Mouse (Mus musculus): ENCODE results near the gene Mef2d. TPM values are rescaled to one million over a fixed set of nuclear protein-coding genes. Genes with fewer than 3 reads are reported as not detected.

Gene Mef2d
- polyA plus RNA-seq, 1 experiment: 50.0 TPM

- no peak overlapping the region for H3K27ac ChIP-seq (replicated peaks; ENCODE audit: low read depth, low read length)
- peaks cover 1% of the 10 kb centered on the region; the same call in 1 of the 2 replicates for H3K4me1 ChIP-seq (ENCODE audit: control insufficient read depth, insufficient read depth, insufficient read length, low read length)
- H3K4me3 ChIP-seq (ENCODE audit: insufficient read depth, low read depth, low read length): no peak overlapping the region
Measured at GRCm38 (mm10) chr3:88128056-88128455, 14.1 kb upstream of the Mef2d start.

DNA sequence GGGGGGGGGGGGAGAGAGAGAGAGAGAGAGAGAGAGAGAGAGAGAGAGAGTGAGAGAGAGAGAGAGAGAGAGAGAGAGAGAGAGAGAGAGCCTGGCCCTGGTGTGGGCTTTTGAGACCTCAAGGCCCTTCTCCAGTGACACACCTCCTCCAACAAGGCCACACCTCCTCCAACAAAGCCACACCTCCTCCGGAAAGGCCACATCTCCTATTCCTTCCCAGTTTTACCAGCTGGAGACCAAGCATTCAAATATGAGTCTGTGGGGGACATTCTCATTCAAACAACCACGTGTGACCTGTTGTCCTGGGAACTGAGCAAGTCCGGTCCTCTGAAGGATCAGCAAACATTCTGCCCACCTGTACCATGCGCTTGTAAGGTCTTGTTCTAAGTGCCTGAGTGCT lies 13.2 kb upstream of the Mef2d start:
- H3K4me1 ChIP-seq (ENCODE audit: control insufficient read depth, insufficient read depth, insufficient read length, low read length): peaks cover 2% of the 10 kb centered on the region; the same call in 1 of the 2 replicates
- H3K27ac ChIP-seq (replicated peaks; ENCODE audit: low read depth, low read length): no peak overlapping the region
- no peak overlapping the region for H3K4me3 ChIP-seq (ENCODE audit: insufficient read depth, low read depth, low read length)

- Histone ChIP-seq H3K27ac (replicated peaks; ENCODE audit: low read depth, low read length) (no peak overlapping the region), H3K4me3 (ENCODE audit: insufficient read depth, low read depth, low read length) (no peak overlapping the region), H3K4me1 (ENCODE audit: control insufficient read depth, insufficient read depth, insufficient read length, low read length) (peaks cover 2% of the 10 kb centered on the region; the same call in 1 of the 2 replicates)
Measured at GRCm38 (mm10) chr3:88131071-88131470, 11.1 kb upstream of the Mef2d start.

- H3K4me3 ChIP-seq (ENCODE audit: insufficient read depth, low read depth, low read length): no peak overlapping the region
- H3K4me1 ChIP-seq (ENCODE audit: control insufficient read depth, insufficient read depth, insufficient read length, low read length): peaks cover 7% of the 10 kb centered on the region
- no peak overlapping the region for H3K27ac ChIP-seq (replicated peaks; ENCODE audit: low read depth, low read length)
Measured at GRCm38 (mm10) chr3:88132492-88132891, 9.7 kb upstream of the Mef2d start.

DNA sequence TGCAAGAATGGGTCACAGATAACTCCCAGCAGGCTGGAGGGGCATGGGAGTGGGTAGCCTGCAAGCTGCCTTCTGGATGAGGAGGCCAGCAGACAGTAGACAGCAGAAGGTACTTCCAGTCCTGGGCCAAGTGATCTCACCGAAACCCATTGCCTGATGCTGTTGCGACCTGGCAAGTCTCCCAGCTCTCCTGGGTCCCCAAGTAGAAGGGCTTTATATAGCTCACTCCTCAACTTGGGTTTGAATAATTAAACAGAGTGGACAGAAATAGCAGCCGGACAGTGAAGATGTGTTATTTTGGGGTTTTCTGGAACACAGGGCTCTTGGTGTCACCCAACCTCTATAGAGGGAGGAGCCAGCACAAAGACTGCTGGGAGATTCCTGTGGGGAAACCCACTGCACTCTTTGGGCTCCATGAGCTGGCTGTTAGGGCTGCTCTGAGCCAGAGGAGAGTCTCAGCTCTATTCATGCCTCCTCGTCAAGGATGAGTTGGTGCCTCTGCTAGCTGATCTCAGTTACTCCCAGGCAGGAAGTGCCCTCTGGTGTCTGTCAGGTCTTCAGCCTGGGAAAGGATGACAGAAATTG lies 8.9 kb upstream of the Mef2d start:
- no peak overlapping the region for H3K4me3 ChIP-seq (ENCODE audit: insufficient read depth, low read depth, low read length)
- H3K27ac ChIP-seq (replicated peaks; ENCODE audit: low read depth, low read length): no peak overlapping the region
- peaks cover 8% of the 10 kb centered on the region for H3K4me1 ChIP-seq (ENCODE audit: control insufficient read depth, insufficient read depth, insufficient read length, low read length)

DNA sequence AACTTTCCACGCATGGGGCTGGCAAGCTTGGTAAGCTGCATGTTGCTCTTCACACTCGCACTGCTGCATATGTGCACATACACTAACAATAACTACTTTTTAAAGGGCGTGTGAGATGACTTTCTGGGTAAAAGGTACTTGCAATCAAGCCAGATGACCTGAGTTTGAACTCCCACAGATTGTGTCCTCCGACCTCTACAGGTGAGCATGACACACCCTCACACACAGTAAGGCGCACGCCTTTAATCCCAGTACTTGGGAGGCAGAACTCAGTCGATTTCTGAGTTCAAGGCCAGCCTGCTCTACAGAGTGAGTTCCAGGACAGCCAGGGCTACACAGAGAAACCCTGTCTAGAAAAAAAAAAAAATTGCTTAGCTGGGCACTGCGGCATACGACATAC lies 5.8 kb upstream of the Mef2d start:
- no peak overlapping the region for H3K4me3 ChIP-seq (ENCODE audit: insufficient read depth, low read depth, low read length)
- H3K4me1 ChIP-seq (ENCODE audit: control insufficient read depth, insufficient read depth, insufficient read length, low read length): peaks cover 19% of the 10 kb centered on the region
- no peak overlapping the region for H3K27ac ChIP-seq (replicated peaks; ENCODE audit: low read depth, low read length)

- H3K27ac ChIP-seq (replicated peaks; ENCODE audit: low read depth, low read length): peak overlapping the region; percentile 78
- peaks cover 19% of the 10 kb centered on the region for H3K4me1 ChIP-seq (ENCODE audit: control insufficient read depth, insufficient read depth, insufficient read length, low read length)
- no peak overlapping the region for H3K4me3 ChIP-seq (ENCODE audit: insufficient read depth, low read depth, low read length)
Measured at GRCm38 (mm10) chr3:88136945-88137494, 5.2 kb upstream of the Mef2d start.

- Histone ChIP-seq H3K27ac (replicated peaks; ENCODE audit: low read depth, low read length) (peak overlapping the region; percentile 90), H3K4me1 (ENCODE audit: control insufficient read depth, insufficient read depth, insufficient read length, low read length) (peaks cover 19% of the 10 kb centered on the region), H3K4me3 (ENCODE audit: insufficient read depth, low read depth, low read length) (peak overlapping the region; percentile 53)
Measured at GRCm38 (mm10) chr3:88137821-88138220, 4.4 kb upstream of the Mef2d start.

GRCm38 (mm10) chr3:88138336-88139242 lies 3.6 kb upstream of the Mef2d start:
- H3K4me3 ChIP-seq (ENCODE audit: insufficient read depth, low read depth, low read length): peak overlapping the region; percentile 66
- peaks cover 17% of the 10 kb centered on the region for H3K4me1 ChIP-seq (ENCODE audit: control insufficient read depth, insufficient read depth, insufficient read length, low read length)
- peak overlapping the region; percentile 99 for H3K27ac ChIP-seq (replicated peaks; ENCODE audit: low read depth, low read length)

DNA sequence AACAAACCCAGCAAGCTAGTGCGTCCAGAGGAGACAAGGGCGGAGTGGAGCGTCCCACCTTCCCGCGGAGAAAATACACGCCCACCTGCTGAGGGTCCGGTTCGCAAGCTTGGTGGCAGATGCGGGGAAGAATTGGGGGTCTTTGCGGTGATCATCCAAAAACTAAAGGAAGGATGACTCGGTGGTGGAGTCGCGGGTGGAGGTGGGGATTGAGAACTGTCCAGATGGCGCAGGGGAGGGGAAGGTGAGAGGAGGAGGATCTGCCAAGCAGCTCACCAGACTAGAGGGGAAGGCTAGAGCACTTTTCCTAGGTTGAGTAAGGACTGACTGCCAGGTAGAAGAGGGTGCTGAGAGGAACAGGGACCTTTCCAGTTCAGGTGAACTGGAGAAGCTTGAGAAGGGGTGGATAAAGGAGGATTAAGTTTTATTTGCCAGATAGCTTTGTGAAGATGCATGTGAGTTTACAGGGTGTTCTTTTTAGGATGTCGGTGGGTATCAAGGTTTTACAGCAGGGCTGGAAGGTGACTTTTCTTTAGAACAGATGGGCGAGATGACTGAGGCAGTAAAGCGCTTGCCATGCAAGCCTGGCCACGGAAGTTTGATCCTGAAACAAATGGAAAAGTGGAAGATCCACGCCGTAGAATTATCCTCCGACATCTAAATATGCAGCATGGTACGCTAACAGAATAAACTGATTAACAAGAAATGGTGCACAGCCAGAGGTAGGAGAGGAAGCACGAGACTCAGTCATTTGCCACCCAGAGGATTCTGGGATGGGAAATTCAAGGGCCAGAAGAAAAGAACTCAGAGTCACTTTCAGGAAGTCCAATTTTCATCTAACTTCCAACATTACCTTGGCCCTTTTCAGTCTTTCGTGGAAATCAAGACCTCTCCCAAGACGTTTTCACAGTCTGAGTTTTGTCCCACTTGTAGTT lies 2.7 kb upstream of the Mef2d start:
- H3K27ac ChIP-seq (replicated peaks; ENCODE audit: low read depth, low read length): peak overlapping the region; percentile 99
- H3K4me1 ChIP-seq (ENCODE audit: control insufficient read depth, insufficient read depth, insufficient read length, low read length): peaks cover 19% of the 10 kb centered on the region
- peak overlapping the region; percentile 66 for H3K4me3 ChIP-seq (ENCODE audit: insufficient read depth, low read depth, low read length)

GRCm38 (mm10) chr3:88140178-88140902 lies 1.8 kb upstream of the Mef2d start:
- Histone ChIP-seq H3K4me1 (ENCODE audit: control insufficient read depth, insufficient read depth, insufficient read length, low read length) (peaks cover 26% of the 10 kb centered on the region), H3K27ac (replicated peaks; ENCODE audit: low read depth, low read length) (peak overlapping the region; percentile 99), H3K4me3 (ENCODE audit: insufficient read depth, low read depth, low read length) (peak overlapping the region; percentile 82)

DNA sequence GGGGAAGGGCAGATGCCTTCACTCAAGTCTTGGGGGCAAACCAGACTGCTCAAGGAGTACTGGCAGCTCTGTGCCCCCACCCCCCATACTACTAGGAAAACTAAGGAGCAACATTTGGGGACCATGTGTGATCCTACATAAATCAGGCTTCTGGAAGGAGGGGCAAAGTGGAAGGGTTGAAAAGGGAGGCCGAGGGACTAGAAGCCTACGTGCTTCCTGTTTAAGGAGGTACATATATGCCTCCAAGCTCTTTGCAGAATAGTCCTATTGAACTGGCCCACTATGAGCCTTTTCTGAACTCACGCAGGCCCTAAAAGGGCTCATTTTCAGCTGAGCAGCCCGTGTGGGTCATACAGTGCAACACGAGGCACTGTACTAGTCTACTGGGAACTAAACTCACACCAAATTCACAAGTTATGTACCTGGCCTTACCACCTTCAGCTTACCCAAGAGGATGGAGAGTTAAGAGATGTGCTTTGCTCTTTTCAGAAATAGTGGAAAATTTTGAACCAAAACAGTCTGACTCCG lies 1.2 kb upstream of the Mef2d start:
- peaks cover 32% of the 10 kb centered on the region for H3K4me1 ChIP-seq (ENCODE audit: control insufficient read depth, insufficient read depth, insufficient read length, low read length)
- H3K27ac ChIP-seq (replicated peaks; ENCODE audit: low read depth, low read length): peak overlapping the region; percentile 99
- H3K4me3 ChIP-seq (ENCODE audit: insufficient read depth, low read depth, low read length): peak overlapping the region; percentile 82

- peaks cover 36% of the 10 kb centered on the region for H3K4me1 ChIP-seq (ENCODE audit: control insufficient read depth, insufficient read depth, insufficient read length, low read length)
- peak overlapping the region; percentile 82 for H3K4me3 ChIP-seq (ENCODE audit: insufficient read depth, low read depth, low read length)
Measured at GRCm38 (mm10) chr3:88141439-88141786, 759 bp upstream of the Mef2d start.

GRCm38 (mm10) chr3:88142546-88142915 lies 359 bp downstream of the Mef2d start:
- Histone ChIP-seq H3K27ac (replicated peaks; ENCODE audit: low read depth, low read length) (peak overlapping the region; percentile 99), H3K4me1 (ENCODE audit: control insufficient read depth, insufficient read depth, insufficient read length, low read length) (peaks cover 42% of the 10 kb centered on the region), H3K4me3 (ENCODE audit: insufficient read depth, low read depth, low read length) (peak overlapping the region; percentile 75)

More at GRCm38 (mm10) chr3:88141439-88141786, 759 bp upstream of the Mef2d start:
- peak overlapping the region; percentile 99 for H3K27ac ChIP-seq (replicated peaks; ENCODE audit: low read depth, low read length)
